Mouse (Mus musculus) liver, embryonic 11.5 days (tissue): ENCODE results near the gene Ak4. TPM values are rescaled to one million over a fixed set of nuclear protein-coding genes. Genes with fewer than 3 reads are reported as not detected.

Experiments used
- ATAC-seq: fragments of 200-750 bp; cut with Nextera tagmentation; replicated peaks from 2 replicates; pipeline ENCODE4 v1.8.0; 2017; ENCODE audit warnings: moderate number of reproducible peaks, mild to moderate bottlenecking, moderate TSS enrichment, moderate library complexity; ENCODE audit not compliant: low FRiP score
- DNase-seq: peaks from one replicate; pipeline ENCODE4 v3.0.0-alpha.2; 2017; ENCODE audit warnings: low spot score
- H3K27ac ChIP-seq: fragments of 300-500 bp; sonication (generic); 2 replicates; pipeline ENCODE4 v1.5.1; 2014; ENCODE audit warnings: mild to moderate bottlenecking, low read depth, low read length, control low read depth
- H3K27me3 ChIP-seq: fragments of 300-500 bp; sonication (generic); replicated peaks from 2 replicates; pipeline ENCODE4 v1.6.1; 2014; ENCODE audit warnings: low read length, mixed read lengths; ENCODE audit not compliant: control insufficient read depth, insufficient read depth
- H3K36me3 ChIP-seq: fragments of 300-500 bp; sonication (generic); 2 replicates; pipeline ENCODE4 v1.6.1; 2014; ENCODE audit warnings: mild to moderate bottlenecking, low read length, moderate library complexity, mixed read lengths; ENCODE audit not compliant: control insufficient read depth, insufficient read depth
- H3K4me1 ChIP-seq: fragments of 300-500 bp; sonication (generic); replicated peaks from 2 replicates; pipeline ENCODE4 v1.6.1; 2014; ENCODE audit warnings: low read length, mixed read lengths; ENCODE audit not compliant: control insufficient read depth, insufficient read depth
- H3K4me2 ChIP-seq: fragments of 300-500 bp; sonication (generic); 2 replicates; pipeline ENCODE4 v1.6.1; 2014; ENCODE audit warnings: mild to moderate bottlenecking, control low read depth, moderate library complexity
- H3K4me3 ChIP-seq: fragments of 300-500 bp; sonication (generic); 2 replicates; pipeline ENCODE4 v1.5.1; 2014; ENCODE audit warnings: low read depth, low read length, control low read depth
- H3K9ac ChIP-seq: fragments of 300-500 bp; sonication (generic); 2 replicates; pipeline ENCODE4 v1.6.1; 2014; ENCODE audit warnings: low read depth, low read length, control low read depth
- H3K9me3 ChIP-seq: fragments of 300-500 bp; sonication (generic); 2 replicates; pipeline ENCODE4 v1.6.1; 2016; ENCODE audit warnings: low read length, inconsistent platforms, mixed read lengths; ENCODE audit not compliant: control insufficient read depth
- WGBS: fragments of 180-500 bp; shearing (Covaris S2); extraction: QIAGEN DNeasy Blood & Tissue Kit; methylation state at CpG from one replicate; pipeline ENCODE4 v1.1.7; 2014; 5-methylcytosine and 5-hydroxymethylcytosine counted together
- polyA plus RNA-seq: library from polyadenylated mRNA; unstranded; fragments of >200 nt; fragmentation: Nextera tagmentation; extraction: Ambion mirVana; gene quantifications from 2 replicates; pipeline ENCODE4 v1.2.1, GENCODE M21; 2014

The Ak4 gene
- polyA plus RNA-seq, 1 experiment from 2014 or later, result 14.8 TPM

DNA sequence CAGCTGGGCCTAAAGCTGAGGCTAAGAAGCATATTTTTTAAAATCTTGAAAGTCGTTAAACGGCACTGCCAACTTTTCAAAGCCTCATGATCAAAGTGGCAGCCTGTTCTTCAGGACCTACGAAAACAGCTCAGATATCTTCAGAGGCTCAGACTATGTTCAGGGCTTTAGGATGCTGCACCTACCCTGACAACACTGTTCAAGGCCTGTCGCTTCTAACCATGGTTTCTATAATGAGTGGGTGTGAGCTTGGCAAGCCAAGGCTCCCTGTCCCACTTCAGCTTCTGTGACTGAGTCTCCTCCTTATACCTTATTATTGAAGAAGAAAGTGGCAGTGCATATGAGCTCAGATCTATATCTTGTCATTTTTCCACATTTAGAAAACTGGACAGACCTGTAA is 40.3 kb downstream of the Ak4 start:
- Histone ChIP-seq H3K9me3 (no peaks in the 10 kb centered on the region), H3K36me3 (no peaks in the 10 kb centered on the region), H3K27me3 (no peaks in the 10 kb centered on the region), H3K4me1 (no peaks in the 10 kb centered on the region), H3K9ac (no peak overlapping the region), H3K27ac (no peak overlapping the region), H3K4me3 (no peak overlapping the region), H3K4me2 (no peak overlapping the region)
- no peak for ATAC-seq
- no peak for DNase-seq
- 90% methylated on average over 4 of the region's 4 CpGs for WGBS

DNA sequence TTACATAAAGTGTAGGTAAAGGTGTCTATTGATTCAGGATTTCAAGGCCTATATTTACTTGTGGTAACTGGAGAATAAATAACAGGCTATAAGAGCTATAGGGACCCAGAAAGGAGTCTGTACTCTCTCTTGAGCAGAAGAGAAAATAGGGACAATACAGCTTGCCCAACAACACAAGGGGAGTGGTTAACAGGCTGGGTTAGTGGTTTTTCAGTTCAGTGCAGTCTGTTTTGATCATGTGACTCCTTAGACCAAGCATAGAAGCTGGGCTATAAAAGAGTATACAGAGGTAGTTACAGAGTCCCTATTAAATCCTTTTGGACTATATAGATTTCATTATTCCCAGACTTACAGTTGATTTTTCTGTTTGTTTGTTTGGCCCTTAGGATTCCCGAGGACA is 41.0 kb downstream of the Ak4 start:
- 90% methylated on average over 1 of the region's 1 CpGs for WGBS

DNA sequence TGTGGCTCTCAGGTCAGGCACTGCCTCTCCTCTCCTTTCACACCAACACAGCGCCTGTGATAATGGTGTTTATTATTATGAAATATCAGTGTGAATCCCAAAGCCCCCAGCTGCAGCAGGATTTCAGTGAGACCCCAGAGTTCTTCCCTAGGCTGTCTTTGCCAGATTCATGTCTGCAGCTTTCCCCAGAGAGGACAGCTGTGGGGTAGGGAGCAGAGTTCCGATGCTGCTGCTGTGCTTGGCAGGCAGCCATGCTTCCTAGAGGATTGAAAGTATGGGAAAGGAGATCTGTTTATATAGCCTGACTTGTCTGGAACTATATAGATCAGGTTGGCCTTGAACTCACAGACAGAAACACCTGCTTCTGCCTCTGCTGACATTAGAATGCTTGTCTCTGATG is 43.0 kb downstream of the Ak4 start:
- no peak overlapping the region for H3K4me2 ChIP-seq
- ATAC-seq (no peak), DNase-seq (no peak)
- no peak overlapping the region for H3K27ac ChIP-seq
- WGBS, result 87% methylated on average over 2 of the region's 2 CpGs
- no peaks in the 10 kb centered on the region for H3K9me3 ChIP-seq
- no peak overlapping the region for H3K9ac ChIP-seq
- no peaks in the 10 kb centered on the region for H3K27me3 ChIP-seq
- no peak overlapping the region for H3K4me3 ChIP-seq
- H3K4me1 ChIP-seq, result no peaks in the 10 kb centered on the region
- 0 out of 2 replicates have a peak, but pooled peaks cover 2% of the 10 kb centered on the region for H3K36me3 ChIP-seq

More for the DNA sequence above, 41.0 kb downstream of the Ak4 start:
- Histone ChIP-seq H3K4me2 (no peak overlapping the region), H3K4me3 (no peak overlapping the region), H3K9me3 (no peaks in the 10 kb centered on the region), H3K36me3 (no peaks in the 10 kb centered on the region), H3K4me1 (no peaks in the 10 kb centered on the region), H3K27me3 (no peaks in the 10 kb centered on the region), H3K27ac (no peak overlapping the region), H3K9ac (no peak overlapping the region)
- ATAC-seq, result no peak
- no peak for DNase-seq

DNA sequence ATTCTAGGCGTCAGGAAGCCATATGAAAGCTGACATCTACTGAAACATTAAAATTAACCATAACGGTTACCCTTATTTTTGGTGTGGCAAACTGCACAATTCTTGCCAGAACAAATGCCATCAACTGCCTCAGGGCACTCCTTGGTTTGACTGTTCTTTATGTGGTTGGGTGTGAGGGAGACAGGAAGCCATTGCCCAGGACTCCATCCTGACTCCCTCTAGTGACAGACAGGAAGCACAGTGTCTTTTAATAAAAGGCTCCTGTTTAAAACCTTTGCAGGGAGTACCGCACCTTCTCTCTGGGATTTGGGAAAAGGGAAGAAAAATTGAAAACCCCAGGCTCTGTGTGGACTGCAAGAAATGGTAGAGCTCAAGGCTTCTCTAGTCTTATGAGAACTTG is 47.2 kb downstream of the Ak4 start:
- DNase-seq (no peak), ATAC-seq (no peak)
- Histone ChIP-seq H3K4me3 (no peak overlapping the region), H3K4me2 (no peak overlapping the region), H3K27ac (no peak overlapping the region), H3K36me3 (0 out of 2 replicates have a peak, but pooled peaks cover 2% of the 10 kb centered on the region), H3K27me3 (no peaks in the 10 kb centered on the region), H3K9me3 (no peaks in the 10 kb centered on the region), H3K4me1 (no peaks in the 10 kb centered on the region), H3K9ac (no peak overlapping the region)
- WGBS, result 87% methylated on average over 3 of the region's 3 CpGs

DNA sequence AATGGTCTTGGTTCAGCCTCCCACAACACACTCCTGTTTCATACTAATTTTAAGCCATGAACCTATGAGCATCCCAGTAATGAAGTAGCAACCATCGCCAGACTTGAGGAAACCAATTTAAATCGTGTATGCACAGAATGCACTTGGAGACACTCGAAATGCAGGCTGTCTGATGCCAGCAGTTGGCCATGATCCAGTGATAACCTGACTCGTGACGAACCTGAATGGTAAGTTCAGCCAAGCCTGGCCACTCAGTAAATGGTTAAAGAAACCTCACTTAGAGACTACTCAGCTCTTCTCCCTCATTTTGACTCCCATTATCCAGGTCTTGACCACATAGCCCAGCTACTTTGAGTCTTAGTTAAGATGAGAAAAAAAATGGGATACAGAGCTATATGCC is 50.2 kb downstream of the Ak4 start:
- Histone ChIP-seq H3K4me3 (no peak overlapping the region), H3K9me3 (no peaks in the 10 kb centered on the region), H3K36me3 (0 out of 2 replicates have a peak, but pooled peaks cover 2% of the 10 kb centered on the region), H3K27me3 (no peaks in the 10 kb centered on the region), H3K27ac (no peak overlapping the region), H3K9ac (no peak overlapping the region), H3K4me2 (no peak overlapping the region), H3K4me1 (no peaks in the 10 kb centered on the region)
- ATAC-seq, result no peak
- 84% methylated on average over 5 of the region's 5 CpGs for WGBS
- no peak for DNase-seq

DNA sequence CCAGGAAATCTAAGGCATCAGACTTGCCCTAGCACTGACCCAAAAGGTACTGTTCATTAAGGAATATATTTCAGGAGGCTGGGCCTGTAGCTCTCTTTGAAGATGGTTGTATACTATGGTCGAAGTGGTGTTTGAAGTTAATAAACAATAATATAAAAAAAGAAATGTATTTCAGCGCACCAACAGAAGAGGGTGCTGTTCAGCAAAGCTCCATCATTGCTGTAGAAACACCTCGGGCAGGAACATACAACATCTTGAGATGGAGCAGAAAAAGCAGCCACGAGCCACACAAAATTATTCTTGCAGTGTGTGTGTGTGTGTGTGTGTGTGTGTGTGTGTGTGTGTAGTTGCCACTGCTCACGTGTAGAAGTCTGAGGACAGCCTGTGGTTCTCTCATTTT is 51.5 kb downstream of the Ak4 start:
- no peak overlapping the region for H3K4me2 ChIP-seq
- no peak for ATAC-seq
- no peaks in the 10 kb centered on the region for H3K27me3 ChIP-seq
- H3K4me1 ChIP-seq, result no peaks in the 10 kb centered on the region
- WGBS, result 56% methylated on average over 5 of the region's 5 CpGs
- no peak for DNase-seq
- H3K4me3 ChIP-seq, result no peak overlapping the region
- no peaks in the 10 kb centered on the region for H3K9me3 ChIP-seq
- H3K9ac ChIP-seq, result no peak overlapping the region
- H3K27ac ChIP-seq, result no peak overlapping the region
- H3K36me3 ChIP-seq, result no peaks in the 10 kb centered on the region

DNA sequence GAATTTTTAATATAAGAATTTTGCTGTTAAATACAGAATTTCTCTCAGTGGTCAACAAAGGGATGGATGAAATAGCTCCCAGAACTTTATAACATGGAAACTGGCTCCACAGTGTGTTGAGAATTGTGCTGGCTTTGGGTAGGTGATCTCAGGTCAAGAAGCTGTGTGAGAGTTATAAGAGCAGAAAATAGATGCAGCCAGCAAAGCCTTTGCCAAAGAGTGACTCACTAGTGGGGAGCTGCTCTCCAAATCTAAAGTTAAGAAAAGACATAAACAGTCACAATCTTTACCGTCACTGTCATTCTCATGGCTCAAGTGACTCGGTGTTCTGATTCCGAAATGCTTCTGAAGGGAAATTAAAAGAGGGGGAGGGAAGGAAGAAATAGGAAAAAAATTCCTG is 53.7 kb downstream of the Ak4 start:
- no peak overlapping the region for H3K9ac ChIP-seq
- 81% methylated on average over 3 of the region's 3 CpGs for WGBS
- no peak overlapping the region for H3K4me2 ChIP-seq
- ATAC-seq (no peak), DNase-seq (no peak)
- no peak overlapping the region for H3K4me3 ChIP-seq
- no peaks in the 10 kb centered on the region for H3K27me3 ChIP-seq
- H3K4me1 ChIP-seq, result no peaks in the 10 kb centered on the region
- H3K27ac ChIP-seq, result no peak overlapping the region
- no peaks in the 10 kb centered on the region for H3K36me3 ChIP-seq
- H3K9me3 ChIP-seq, result no peaks in the 10 kb centered on the region

DNA sequence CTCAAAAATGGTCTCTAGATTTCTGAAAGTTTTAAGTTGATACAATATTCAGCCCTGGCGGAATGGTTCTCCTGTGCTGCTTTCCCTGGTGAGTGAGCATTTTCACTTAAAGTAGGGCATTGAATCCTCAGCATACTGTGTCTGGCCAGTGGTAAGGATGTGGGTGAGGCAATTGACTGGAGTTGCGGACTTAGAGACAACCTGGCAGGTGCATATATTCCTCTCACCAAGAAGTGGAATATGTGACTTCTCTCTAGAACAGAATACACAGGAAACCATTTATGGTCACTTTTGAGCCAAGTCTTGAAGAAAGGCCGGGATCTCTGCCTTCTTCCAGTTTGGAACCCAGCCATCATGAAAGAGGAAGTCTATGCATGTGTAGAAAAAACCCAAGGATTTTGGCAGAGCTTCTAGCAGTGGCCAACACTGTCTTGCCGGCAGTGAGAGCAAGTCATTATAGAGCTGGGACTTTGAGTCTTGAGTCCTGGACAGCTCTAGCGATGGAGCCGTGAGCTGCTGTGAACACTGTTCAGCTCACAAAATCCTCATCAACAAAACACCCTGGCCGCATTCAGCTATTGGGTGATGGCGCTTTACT is 71.3 kb downstream of the Ak4 start:
- Histone ChIP-seq H3K9ac (no peak overlapping the region), H3K4me3 (no peak overlapping the region), H3K27me3 (peaks cover 11% of the 10 kb centered on the region; the same call in 1 of the 2 replicates), H3K4me1 (no peaks in the 10 kb centered on the region), H3K36me3 (no peaks in the 10 kb centered on the region), H3K27ac (no peak overlapping the region), H3K4me2 (no peak overlapping the region), H3K9me3 (no peaks in the 10 kb centered on the region)
- ATAC-seq (no peak), DNase-seq (no peak)
- WGBS, result 86% methylated on average over 8 of the region's 8 CpGs

DNA sequence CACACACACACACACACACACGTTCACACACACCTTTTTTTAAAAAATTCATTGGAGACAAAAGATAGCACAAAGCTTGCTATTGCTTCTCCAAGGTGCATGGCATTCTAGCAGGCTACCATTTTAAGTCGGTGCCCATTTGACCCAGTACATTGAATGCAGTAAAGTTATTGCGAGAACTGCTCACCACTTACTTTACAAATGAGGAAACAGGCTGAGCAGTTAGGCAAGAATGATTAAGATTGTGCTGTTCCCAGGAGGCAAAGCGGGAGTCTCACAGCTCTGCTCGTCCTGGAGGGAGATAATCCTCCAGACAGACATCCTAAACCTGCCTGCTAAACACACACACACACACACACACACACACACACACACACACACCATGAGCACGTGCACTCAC is 72.6 kb downstream of the Ak4 start:
- 59% methylated on average over 6 of the region's 6 CpGs for WGBS
- Histone ChIP-seq H3K27ac (no peak overlapping the region), H3K4me2 (no peak overlapping the region), H3K4me3 (no peak overlapping the region), H3K9me3 (no peaks in the 10 kb centered on the region), H3K9ac (no peak overlapping the region), H3K36me3 (no peaks in the 10 kb centered on the region), H3K27me3 (peaks cover 24% of the 10 kb centered on the region), H3K4me1 (no peaks in the 10 kb centered on the region; the same call in 1 of the 2 replicates)
- ATAC-seq, result no peak
- no peak for DNase-seq
